Mouse (Mus musculus) erythroid progenitor cell, adult 5-6 weeks (primary cell): ENCODE measurements around the gene Olfr619. TPM values are rescaled to one million over a fixed set of nuclear protein-coding genes. Genes with fewer than 3 reads are reported as not detected.

Experiments used
- ATAC-seq: replicated peaks from 2 replicates; pipeline ENCODE4 v1.8.0; 2016; ENCODE audit warnings: moderate number of reproducible peaks, mild to moderate bottlenecking, moderate TSS enrichment, inconsistent platforms; ENCODE audit not compliant: poor library complexity, low FRiP score, severe bottlenecking
- total RNA-seq, 2 experiments: library from RNA; stranded (forward) in 1 of 2; stranded (reverse) in 1 of 2; fragments of 150-400 nt in 1 of 2; fragments of 186-747, 209-891 nt in 1 of 2; gene quantifications; 2 replicates each; pipeline versions ENCODE4 v1.2.3 to v1.2.4; 2015 to 2017; ENCODE audit warnings: low replicate concordance in 2 of 2

Gene Olfr619
- total RNA-seq (2015; ENCODE audit: low replicate concordance) (not detected in 2 replicates), total RNA-seq (2017; ENCODE audit: low replicate concordance) (not detected in 2 replicates)

GRCm38 (mm10) chr7:103600275-103600674, at the start of gene Olfr619:
Gene Olfr619 (plus strand): TSS chr7:103600575.
- ATAC-seq, result no peak

GRCm38 (mm10) chr7:103555779-103556178, 44.6 kb upstream of the Olfr619 start, which contains the start of gene Olfr615:
Gene Olfr615 (plus strand): TSS chr7:103556079.
- no peak for ATAC-seq

DNA sequence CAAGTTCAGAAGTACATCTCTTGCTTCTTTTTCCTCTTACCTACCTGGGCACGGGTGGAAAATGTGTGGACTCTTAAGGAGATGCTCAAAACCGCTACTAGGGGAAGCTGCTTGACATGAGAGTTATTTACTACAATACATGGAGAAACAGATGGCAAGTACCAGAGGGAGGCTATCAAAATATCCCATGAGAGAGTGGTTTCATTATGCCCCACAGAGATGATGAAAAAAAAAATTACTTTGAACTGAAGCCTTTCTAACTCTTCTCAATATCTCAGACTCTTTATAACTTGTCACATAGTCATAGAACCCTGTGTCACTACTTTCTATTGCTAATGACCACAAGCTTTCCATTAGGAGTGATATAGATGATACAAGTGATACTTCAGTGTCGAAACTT, 31.3 kb upstream of the Olfr619 start, which contains the start of gene Olfr616:
Gene Olfr616, minus strand, starts transcription at position 101 of the 400 bp plus-strand sequence.
- ATAC-seq, result no peak

DNA sequence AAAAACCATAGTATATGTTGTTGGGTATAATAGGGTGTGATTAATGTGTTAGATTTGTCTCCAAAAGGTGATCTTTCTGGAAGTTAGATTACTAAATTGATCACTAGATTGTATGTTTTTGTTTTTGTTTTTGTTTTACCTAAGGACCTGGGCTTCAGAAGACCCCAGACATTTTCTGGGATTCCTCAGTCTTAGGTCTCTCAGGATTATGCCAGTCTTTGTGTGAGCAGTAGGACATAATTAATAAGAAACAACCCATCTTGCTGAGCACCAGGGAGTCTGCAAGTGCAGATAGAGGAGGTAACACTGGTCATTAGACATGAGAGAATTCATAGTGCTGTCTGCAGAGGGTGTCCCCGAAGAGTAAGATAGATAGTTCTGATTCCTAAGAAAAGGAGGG, 27.6 kb upstream of the Olfr619 start, which contains the start of gene Olfr617:
Gene Olfr617, plus strand, starts transcription at position 301 of the 400 bp plus-strand sequence.
- no peak for ATAC-seq

GRCm38 (mm10) chr7:103589803-103590202, 10.6 kb upstream of the Olfr619 start, which contains the start of gene Olfr618:
Gene Olfr618 (plus strand): TSS chr7:103590103.
- ATAC-seq, result no peak

DNA sequence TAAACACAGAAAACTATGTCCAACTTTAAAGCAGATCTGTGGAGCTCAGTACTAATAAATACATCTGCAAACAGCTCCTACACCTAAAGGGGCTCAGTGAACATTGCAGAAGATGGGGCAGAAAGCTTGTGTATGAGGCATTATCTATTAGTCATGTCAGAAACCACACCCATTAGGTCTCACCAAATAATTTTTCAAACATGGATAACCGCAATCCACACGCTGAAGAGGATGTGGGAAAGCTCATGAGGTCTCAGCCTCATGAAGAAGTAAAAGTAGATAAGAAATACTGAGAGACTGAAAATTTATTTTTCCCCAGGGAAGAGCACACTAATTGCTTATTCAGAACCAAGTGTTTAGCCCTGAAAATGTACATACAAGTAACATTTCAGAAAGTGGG, 7.0 kb downstream of the Olfr619 start:
- ATAC-seq, result no peak

DNA sequence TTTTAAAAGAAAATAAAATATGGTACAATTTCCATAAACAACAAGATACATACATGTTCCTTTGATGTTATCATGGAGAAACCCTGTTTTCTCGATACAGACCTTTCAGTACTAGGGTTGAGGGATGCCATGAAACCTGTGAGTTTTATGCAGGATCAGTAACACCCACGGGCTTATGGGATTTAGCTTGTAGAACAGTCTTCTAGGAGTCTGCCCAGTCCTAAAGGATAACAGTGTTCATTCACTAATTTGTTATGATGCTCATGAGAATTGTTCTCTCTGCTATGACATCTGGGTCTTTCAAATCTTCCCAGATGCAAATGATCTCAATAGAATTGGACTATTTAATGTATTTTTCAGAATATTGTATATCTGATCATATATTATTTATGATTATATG, 12.1 kb downstream of the Olfr619 start, which contains the start of gene Olfr620:
Gene Olfr620, minus strand, starts transcription at position 101 of the 400 bp plus-strand sequence.
- ATAC-seq, result no peak

- no peak for ATAC-seq
Observed at GRCm38 (mm10) chr7:103636795-103637194, 36.4 kb downstream of the Olfr619 start.

- no peak for ATAC-seq
Observed at GRCm38 (mm10) chr7:103642602-103643001, 42.2 kb downstream of the Olfr619 start, which contains the start of gene Olfr622. Gene Olfr622 (minus strand): TSS chr7:103642702.

DNA sequence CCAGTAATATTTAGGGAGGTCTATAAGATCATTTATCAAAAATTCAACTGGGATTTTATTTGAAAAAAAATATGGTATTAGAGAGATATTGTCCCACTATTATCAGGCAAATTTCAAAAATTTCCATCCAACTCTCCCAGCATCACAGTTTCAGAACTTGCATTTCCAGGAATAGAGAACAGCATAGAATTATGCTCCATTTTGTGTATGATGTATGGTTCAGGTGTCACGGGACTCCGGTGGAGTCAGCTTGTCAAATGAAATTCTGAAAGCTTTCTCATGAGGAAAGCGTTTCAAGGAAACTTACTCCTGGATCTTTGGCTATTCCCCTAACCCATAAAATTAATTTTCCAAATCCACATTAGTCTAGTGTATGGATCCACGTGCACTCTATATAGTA, 43.7 kb downstream of the Olfr619 start:
- no peak for ATAC-seq

Other genes starting within 250 kb of the Olfr619 start
Only the 30 nearest of the 32 such genes appear.
- gene Olfr601, start 237.9 kb upstream of the Olfr619 start, total RNA-seq (2015; ENCODE audit: low replicate concordance), result not detected in 2 replicates
- not detected in 2 replicates for gene Olfr601, start 237.9 kb upstream of the Olfr619 start, total RNA-seq (2017; ENCODE audit: low replicate concordance)
- not detected in 2 replicates for gene Olfr603, start 214.4 kb upstream of the Olfr619 start, total RNA-seq (2015; ENCODE audit: low replicate concordance)
- not detected in 2 replicates for gene Olfr603, start 214.4 kb upstream of the Olfr619 start, total RNA-seq (2017; ENCODE audit: low replicate concordance)
- gene Usp17lc, start 185.5 kb upstream of the Olfr619 start, total RNA-seq (2015; ENCODE audit: low replicate concordance), result not detected in 2 replicates
- gene Usp17lc, start 185.5 kb upstream of the Olfr619 start, total RNA-seq (2017; ENCODE audit: low replicate concordance), result not detected in 2 replicates
- not detected in 2 replicates for gene Olfr605, start 155.1 kb upstream of the Olfr619 start, total RNA-seq (2015; ENCODE audit: low replicate concordance)
- not detected in 2 replicates for gene Olfr605, start 155.1 kb upstream of the Olfr619 start, total RNA-seq (2017; ENCODE audit: low replicate concordance)
- gene Olfr606, start 151.5 kb upstream of the Olfr619 start, total RNA-seq (2015; ENCODE audit: low replicate concordance), result not detected in 2 replicates
- gene Olfr606, start 151.5 kb upstream of the Olfr619 start, total RNA-seq (2017; ENCODE audit: low replicate concordance), result not detected in 2 replicates
- gene Olfr607, start 136.4 kb upstream of the Olfr619 start, total RNA-seq (2015; ENCODE audit: low replicate concordance), result not detected in 2 replicates
- not detected in 2 replicates for gene Olfr607, start 136.4 kb upstream of the Olfr619 start, total RNA-seq (2017; ENCODE audit: low replicate concordance)
- not detected in 2 replicates for gene Olfr608, start 130.7 kb upstream of the Olfr619 start, total RNA-seq (2015; ENCODE audit: low replicate concordance)
- gene Olfr608, start 130.7 kb upstream of the Olfr619 start, total RNA-seq (2017; ENCODE audit: low replicate concordance), result not detected in 2 replicates
- gene Olfr609, start 102.5 kb upstream of the Olfr619 start, total RNA-seq (2015; ENCODE audit: low replicate concordance), result not detected in 2 replicates
- not detected in 2 replicates for gene Olfr609, start 102.5 kb upstream of the Olfr619 start, total RNA-seq (2017; ENCODE audit: low replicate concordance)
- gene Olfr610, start 88.5 kb upstream of the Olfr619 start, total RNA-seq (2015; ENCODE audit: low replicate concordance), result not detected in 2 replicates
- gene Olfr610, start 88.5 kb upstream of the Olfr619 start, total RNA-seq (2017; ENCODE audit: low replicate concordance), result not detected in 2 replicates
- gene Olfr611, start 79.7 kb upstream of the Olfr619 start, total RNA-seq (2015; ENCODE audit: low replicate concordance), result not detected in 2 replicates
- gene Olfr611, start 79.7 kb upstream of the Olfr619 start, total RNA-seq (2017; ENCODE audit: low replicate concordance), result not detected in 2 replicates
- not detected in 2 replicates for gene Olfr612, start 57.9 kb upstream of the Olfr619 start, total RNA-seq (2015; ENCODE audit: low replicate concordance)
- gene Olfr612, start 57.9 kb upstream of the Olfr619 start, total RNA-seq (2017; ENCODE audit: low replicate concordance), result not detected in 2 replicates
- not detected in 2 replicates for gene Olfr613, start 52.5 kb upstream of the Olfr619 start, total RNA-seq (2015; ENCODE audit: low replicate concordance)
- not detected in 2 replicates for gene Olfr613, start 52.5 kb upstream of the Olfr619 start, total RNA-seq (2017; ENCODE audit: low replicate concordance)
- gene Olfr615, start 44.5 kb upstream of the Olfr619 start, total RNA-seq (2015; ENCODE audit: low replicate concordance), result not detected in 2 replicates
- not detected in 2 replicates for gene Olfr615, start 44.5 kb upstream of the Olfr619 start, total RNA-seq (2017; ENCODE audit: low replicate concordance)
- not detected in 2 replicates for gene Olfr616, start 31.4 kb upstream of the Olfr619 start, total RNA-seq (2015; ENCODE audit: low replicate concordance)
- not detected in 2 replicates for gene Olfr616, start 31.4 kb upstream of the Olfr619 start, total RNA-seq (2017; ENCODE audit: low replicate concordance)
- gene Olfr617, start 27.5 kb upstream of the Olfr619 start, total RNA-seq (2015; ENCODE audit: low replicate concordance), result not detected in 2 replicates
- not detected in 2 replicates for gene Olfr617, start 27.5 kb upstream of the Olfr619 start, total RNA-seq (2017; ENCODE audit: low replicate concordance)
- not detected in 2 replicates for gene Olfr618, start 10.5 kb upstream of the Olfr619 start, total RNA-seq (2015; ENCODE audit: low replicate concordance)
- not detected in 2 replicates for gene Olfr618, start 10.5 kb upstream of the Olfr619 start, total RNA-seq (2017; ENCODE audit: low replicate concordance)
- not detected in 2 replicates for gene Olfr620, start 12.0 kb downstream of the Olfr619 start, total RNA-seq (2015; ENCODE audit: low replicate concordance)
- not detected in 2 replicates for gene Olfr620, start 12.0 kb downstream of the Olfr619 start, total RNA-seq (2017; ENCODE audit: low replicate concordance)
- not detected in 2 replicates for gene Olfr622, start 42.1 kb downstream of the Olfr619 start, total RNA-seq (2015; ENCODE audit: low replicate concordance)
- gene Olfr622, start 42.1 kb downstream of the Olfr619 start, total RNA-seq (2017; ENCODE audit: low replicate concordance), result not detected in 2 replicates
- not detected in 2 replicates for gene Olfr623, start 63.1 kb downstream of the Olfr619 start, total RNA-seq (2015; ENCODE audit: low replicate concordance)
- gene Olfr623, start 63.1 kb downstream of the Olfr619 start, total RNA-seq (2017; ENCODE audit: low replicate concordance), result not detected in 2 replicates
- not detected in 2 replicates for gene Olfr624, start 70.6 kb downstream of the Olfr619 start, total RNA-seq (2015; ENCODE audit: low replicate concordance)
- under 0.01 and 0.13 TPM in 2 replicates for gene Olfr624, start 70.6 kb downstream of the Olfr619 start, total RNA-seq (2017; ENCODE audit: low replicate concordance)
- not detected in 2 replicates for gene Olfr625-ps1, start 82.1 kb downstream of the Olfr619 start, total RNA-seq (2015; ENCODE audit: low replicate concordance)
- not detected in 2 replicates for gene Olfr625-ps1, start 82.1 kb downstream of the Olfr619 start, total RNA-seq (2017; ENCODE audit: low replicate concordance)
- not detected in 2 replicates for gene Olfr243, start 114.1 kb downstream of the Olfr619 start, total RNA-seq (2015; ENCODE audit: low replicate concordance)
- not detected in 2 replicates for gene Olfr243, start 114.1 kb downstream of the Olfr619 start, total RNA-seq (2017; ENCODE audit: low replicate concordance)
- gene Olfr628, start 129.8 kb downstream of the Olfr619 start, total RNA-seq (2015; ENCODE audit: low replicate concordance), result not detected in 2 replicates
- gene Olfr628, start 129.8 kb downstream of the Olfr619 start, total RNA-seq (2017; ENCODE audit: low replicate concordance), result not detected in 2 replicates
- not detected in 2 replicates for gene Olfr629, start 144.4 kb downstream of the Olfr619 start, total RNA-seq (2015; ENCODE audit: low replicate concordance)
- gene Olfr629, start 144.4 kb downstream of the Olfr619 start, total RNA-seq (2017; ENCODE audit: low replicate concordance), result not detected in 2 replicates
- not detected in 2 replicates for gene Olfr630, start 156.8 kb downstream of the Olfr619 start, total RNA-seq (2015; ENCODE audit: low replicate concordance)
- not detected in 2 replicates for gene Olfr630, start 156.8 kb downstream of the Olfr619 start, total RNA-seq (2017; ENCODE audit: low replicate concordance)
- gene Olfr69, start 171.0 kb downstream of the Olfr619 start, total RNA-seq (2015; ENCODE audit: low replicate concordance), result 0.84 and 2.5 TPM in 2 replicates
- gene Olfr69, start 171.0 kb downstream of the Olfr619 start, total RNA-seq (2017; ENCODE audit: low replicate concordance), result 1.7 TPM in 1 of 2 replicates, not detected in the other
- gene Olfr68, start 179.1 kb downstream of the Olfr619 start, total RNA-seq (2015; ENCODE audit: low replicate concordance), result 2.9 TPM in 1 of 2 replicates, not detected in the other
- 0.83 and 2.8 TPM in 2 replicates for gene Olfr68, start 179.1 kb downstream of the Olfr619 start, total RNA-seq (2017; ENCODE audit: low replicate concordance)
- gene Olfr67, start 191.2 kb downstream of the Olfr619 start, total RNA-seq (2015; ENCODE audit: low replicate concordance), result 0.84 TPM in 1 of 2 replicates, not detected in the other
- gene Olfr67, start 191.2 kb downstream of the Olfr619 start, total RNA-seq (2017; ENCODE audit: low replicate concordance), result 1.5 and 3.3 TPM in 2 replicates
- 26,042 and 29,427 TPM in 2 replicates for gene Hbb-bt, start 213.4 kb downstream of the Olfr619 start, total RNA-seq (2015; ENCODE audit: low replicate concordance)
- gene Hbb-bt, start 213.4 kb downstream of the Olfr619 start, total RNA-seq (2017; ENCODE audit: low replicate concordance), result 7,139 and 8,294 TPM in 2 replicates
- gene Hbb-bs, start 227.5 kb downstream of the Olfr619 start, total RNA-seq (2015; ENCODE audit: low replicate concordance), result 118,402 and 120,100 TPM in 2 replicates
- gene Hbb-bs, start 227.5 kb downstream of the Olfr619 start, total RNA-seq (2017; ENCODE audit: low replicate concordance), result 41,622 and 62,915 TPM in 2 replicates